Mouse (Mus musculus): ENCODE measurements around the gene Olfr316.

Gene Olfr316

DNA sequence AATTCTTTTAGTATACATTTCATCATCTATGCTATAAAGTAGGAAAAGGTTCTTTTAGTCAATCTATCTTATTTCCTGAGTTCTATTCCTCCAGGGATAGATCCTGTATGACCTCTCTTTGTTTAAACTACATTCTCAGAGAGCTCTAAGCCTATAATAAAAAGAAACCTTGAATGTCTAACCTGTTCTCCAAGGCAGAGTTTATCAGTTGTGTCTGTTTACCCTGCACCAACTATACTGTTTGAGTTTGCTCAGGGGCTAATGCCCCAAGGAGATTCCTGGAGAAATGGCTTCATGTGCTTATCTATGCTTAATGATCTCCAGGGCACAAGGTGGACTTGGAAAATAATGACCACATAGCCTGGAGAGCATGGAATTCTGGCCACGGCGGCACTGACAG, 51.9 kb downstream of the Olfr316 start:
- no peak for DNase-seq (ENCODE audit: low spot score in 2 of 2)

Measured in frontal cortex, postnatal 14 days (tissue).